Mouse (Mus musculus) heart, embryonic 16.5 days (tissue): ENCODE measurements around the gene Rpl10. TPM values are rescaled to one million over a fixed set of nuclear protein-coding genes. Genes with fewer than 3 reads are reported as not detected.

ENCODE experiments used
- ATAC-seq: fragments of 200-750 bp; cut with Nextera tagmentation; replicated peaks from 2 replicates; pipeline ENCODE4 v1.8.0; 2017; ENCODE audit warnings: moderate number of reproducible peaks; ENCODE audit not compliant: insufficient read depth, low FRiP score; ENCODE audit errors: extremely low read depth
- H3K27ac ChIP-seq: fragments of 300-500 bp; sonication (generic); 2 replicates; pipeline ENCODE4 v1.5.1; 2014; ENCODE audit warnings: mild to moderate bottlenecking, low read length, control low read depth, moderate library complexity
- H3K27me3 ChIP-seq: fragments of 300-500 bp; sonication (generic); 2 replicates; pipeline ENCODE4 v1.6.1; 2014; ENCODE audit warnings: low read length, mixed read lengths; ENCODE audit not compliant: control insufficient read depth, insufficient read depth
- H3K36me3 ChIP-seq: fragments of 300-500 bp; sonication (generic); 2 replicates; pipeline ENCODE4 v1.6.1; 2014; ENCODE audit not compliant: control insufficient read depth, insufficient read depth
- H3K4me1 ChIP-seq: fragments of 300-500 bp; sonication (generic); 2 replicates; pipeline ENCODE4 v1.6.1; 2014; ENCODE audit warnings: low read length, mixed read lengths; ENCODE audit not compliant: control insufficient read depth, insufficient read depth
- H3K4me2 ChIP-seq: fragments of 300-500 bp; sonication (generic); 2 replicates; pipeline ENCODE4 v1.6.1; 2014; ENCODE audit warnings: low read depth, mild to moderate bottlenecking, control low read depth, low read length
- H3K4me3 ChIP-seq: fragments of 300-500 bp; sonication (generic); 2 replicates; pipeline ENCODE4 v1.5.1; 2014; ENCODE audit warnings: mild to moderate bottlenecking, control low read depth, low read length
- H3K9ac ChIP-seq: fragments of 300-500 bp; sonication (generic); 2 replicates; pipeline ENCODE4 v1.6.1; 2014; ENCODE audit warnings: low read length, control low read depth
- H3K9me3 ChIP-seq: fragments of 300-500 bp; sonication (generic); replicated peaks from 2 replicates; pipeline ENCODE4 v1.6.1; 2016; ENCODE audit warnings: low read length; ENCODE audit not compliant: control insufficient read depth
- WGBS: fragments of 180-500 bp; shearing (Covaris S2); extraction: QIAGEN DNeasy Blood & Tissue Kit; methylation state at CpG from one replicate; pipeline ENCODE4 v1.1.7; 2014; 5-methylcytosine and 5-hydroxymethylcytosine counted together
- polyA plus RNA-seq: library from polyadenylated mRNA; unstranded; fragments of >200 nt; fragmentation: Nextera tagmentation; extraction: Ambion mirVana; gene quantifications from 2 replicates; pipeline ENCODE4 v1.2.1, GENCODE M21; 2015

Rpl10 gene
- polyA plus RNA-seq, 1 experiment from 2014 or later, result 368 TPM

GRCm38 (mm10) chrX:74246213-74246681 lies 24.4 kb upstream of the Rpl10 start:
- Histone ChIP-seq H3K4me3 (peak overlapping the region; percentile 69), H3K4me1 (peaks cover 9% of the 10 kb centered on the region), H3K36me3 (peaks cover 20% of the 10 kb centered on the region), H3K27ac (peak overlapping the region; percentile 94), H3K27me3 (no peaks in the 10 kb centered on the region), H3K9ac (peak overlapping the region; percentile 86), H3K9me3 (no peaks in the 10 kb centered on the region), H3K4me2 (peak overlapping the region; percentile 75)
- WGBS, result 14% methylated on average over 38 of the region's 38 CpGs
- ATAC-seq, result peak; percentile 83

DNA sequence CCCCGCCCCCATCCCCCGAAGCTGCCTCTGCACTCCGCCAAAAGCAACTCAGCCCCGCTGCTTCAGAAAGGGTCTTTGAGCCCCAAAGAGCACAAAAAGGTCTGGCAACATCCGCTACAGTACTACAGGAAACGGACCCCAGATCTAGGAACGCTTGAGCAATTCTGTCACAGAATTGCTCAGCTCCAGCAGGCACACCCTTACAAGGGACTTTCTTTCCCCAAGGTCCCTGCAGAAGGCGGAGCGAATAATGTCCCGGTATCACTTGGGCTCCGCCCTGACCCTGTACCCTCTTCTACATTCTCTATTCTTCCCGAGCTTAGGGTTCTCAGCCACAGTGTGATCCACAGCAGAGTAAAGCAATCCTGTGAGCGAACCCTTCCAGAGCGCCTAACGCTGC lies 23.9 kb upstream of the Rpl10 start:
- peak; percentile 18; the same call in 1 of the 2 replicates for ATAC-seq
- peak overlapping the region; percentile 68 for H3K4me2 ChIP-seq
- peaks cover 15% of the 10 kb centered on the region for H3K36me3 ChIP-seq
- peak overlapping the region; percentile 93 for H3K27ac ChIP-seq
- H3K9me3 ChIP-seq, result no peaks in the 10 kb centered on the region
- peak overlapping the region; percentile 75 for H3K9ac ChIP-seq
- WGBS, result 21% methylated on average over 15 of the region's 15 CpGs
- peak overlapping the region; percentile 55 for H3K4me3 ChIP-seq
- no peaks in the 10 kb centered on the region for H3K27me3 ChIP-seq
- peaks cover 9% of the 10 kb centered on the region for H3K4me1 ChIP-seq

DNA sequence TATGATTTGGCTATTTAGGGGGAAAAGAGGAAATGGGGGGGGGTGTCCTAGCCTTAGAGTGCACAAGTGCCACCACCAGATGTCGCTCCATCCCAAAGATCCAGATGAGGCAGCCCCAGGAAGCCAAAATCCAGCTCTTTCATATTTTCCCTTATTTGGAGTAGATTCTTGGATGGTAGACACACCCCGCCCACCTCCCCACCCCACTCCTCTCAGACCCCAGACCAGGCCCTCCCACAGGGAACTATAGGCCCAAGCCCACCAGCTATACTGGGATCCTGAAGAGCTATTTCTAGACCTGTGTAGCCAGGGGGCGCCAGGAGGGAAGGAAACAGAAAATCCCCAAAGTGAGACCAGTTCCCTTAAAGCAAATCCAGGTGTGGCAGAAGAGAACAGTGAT lies 22.0 kb upstream of the Rpl10 start:
- no peak for ATAC-seq
- WGBS, result 5% methylated on average over 3 of the region's 3 CpGs
- H3K9ac ChIP-seq, result peak overlapping the region; percentile 76
- H3K27ac ChIP-seq, result peak overlapping the region; percentile 81
- no peaks in the 10 kb centered on the region for H3K36me3 ChIP-seq
- no peaks in the 10 kb centered on the region for H3K9me3 ChIP-seq
- H3K27me3 ChIP-seq, result no peaks in the 10 kb centered on the region
- H3K4me2 ChIP-seq, result peak overlapping the region; percentile 68
- peak overlapping the region; percentile 51 for H3K4me3 ChIP-seq
- H3K4me1 ChIP-seq, result peaks cover 2% of the 10 kb centered on the region; the same call in 1 of the 2 replicates

GRCm38 (mm10) chrX:74249615-74250014 lies 21.0 kb upstream of the Rpl10 start, which contains the start of gene Flna:
TSS of gene Flna (minus strand) at chrX:74249820.
- Histone ChIP-seq H3K4me2 (peak within 1 kb of the TSS; percentile 68), H3K9ac (peak within 1 kb of the TSS; percentile 76), H3K4me1 (peaks cover 2% of the 10 kb centered on the region; the same call in 1 of the 2 replicates), H3K4me3 (peak within 1 kb of the TSS; percentile 51), H3K9me3 (no peaks in the 10 kb centered on the region), H3K36me3 (no peaks in the 10 kb centered on the region), H3K27ac (peak within 1 kb of the TSS; percentile 81), H3K27me3 (no peaks in the 10 kb centered on the region)
- WGBS, result 15% methylated on average over 38 of the region's 38 CpGs
- ATAC-seq, result no peak

- Histone ChIP-seq H3K27ac (peak within 1 kb of the TSS; percentile 91), H3K4me2 (peak within 1 kb of the TSS; percentile 74), H3K9ac (peak within 1 kb of the TSS; percentile 82), H3K9me3 (no peaks in the 10 kb centered on the region), H3K36me3 (peaks cover 7% of the 10 kb centered on the region), H3K27me3 (no peaks in the 10 kb centered on the region), H3K4me1 (peaks cover 3% of the 10 kb centered on the region; the same call in 1 of the 2 replicates), H3K4me3 (peak within 1 kb of the TSS; percentile 69)
- peak; percentile 96 for ATAC-seq
- 18% methylated on average over 39 of the region's 39 CpGs for WGBS
Measured at GRCm38 (mm10) chrX:74254153-74254887, 16.3 kb upstream of the Rpl10 start, which contains the start of gene Emd. TSS of gene Emd (plus strand) at chrX:74254687.

DNA sequence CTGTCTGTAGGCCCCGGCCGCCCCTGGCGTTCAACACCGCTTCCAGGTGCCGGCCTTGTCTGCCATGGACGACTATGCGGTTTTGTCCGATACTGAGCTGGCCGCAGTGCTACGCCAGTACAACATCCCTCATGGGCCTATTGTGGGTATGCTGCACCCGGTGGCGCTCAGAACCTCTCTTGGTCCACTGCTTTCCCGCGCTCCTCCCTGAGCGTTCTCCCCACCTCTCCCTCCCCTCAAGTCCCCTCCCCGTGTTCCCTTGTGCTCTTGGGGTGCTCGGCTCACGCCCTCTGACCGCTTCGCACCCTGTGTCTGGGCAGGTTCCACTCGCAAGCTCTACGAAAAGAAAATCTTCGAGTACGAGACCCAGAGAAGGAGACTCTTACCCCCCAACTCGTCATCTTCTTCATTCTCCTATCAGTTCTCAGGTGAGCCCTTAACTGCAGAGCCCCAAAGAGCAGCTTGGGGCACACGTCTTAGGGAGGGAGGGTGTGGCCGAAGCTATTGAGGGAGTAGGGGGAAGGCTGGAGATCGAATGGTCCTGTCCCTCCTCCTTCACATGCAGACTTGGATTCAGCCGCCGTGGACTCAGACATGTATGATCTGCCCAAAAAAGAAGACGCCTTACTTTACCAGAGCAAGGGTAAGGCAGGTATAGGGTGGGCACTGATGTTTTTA lies 15.6 kb upstream of the Rpl10 start:
- H3K4me3 ChIP-seq, result peak overlapping the region; percentile 69
- H3K9ac ChIP-seq, result peak overlapping the region; percentile 82
- ATAC-seq, result no peak; the same call in 1 of the 2 replicates
- H3K27ac ChIP-seq, result peak overlapping the region; percentile 91
- no peaks in the 10 kb centered on the region for H3K9me3 ChIP-seq
- peak overlapping the region; percentile 74 for H3K4me2 ChIP-seq
- 18% methylated on average over 31 of the region's 31 CpGs for WGBS
- H3K36me3 ChIP-seq, result peaks cover 7% of the 10 kb centered on the region
- H3K4me1 ChIP-seq, result peaks cover 3% of the 10 kb centered on the region; the same call in 1 of the 2 replicates
- H3K27me3 ChIP-seq, result no peaks in the 10 kb centered on the region

DNA sequence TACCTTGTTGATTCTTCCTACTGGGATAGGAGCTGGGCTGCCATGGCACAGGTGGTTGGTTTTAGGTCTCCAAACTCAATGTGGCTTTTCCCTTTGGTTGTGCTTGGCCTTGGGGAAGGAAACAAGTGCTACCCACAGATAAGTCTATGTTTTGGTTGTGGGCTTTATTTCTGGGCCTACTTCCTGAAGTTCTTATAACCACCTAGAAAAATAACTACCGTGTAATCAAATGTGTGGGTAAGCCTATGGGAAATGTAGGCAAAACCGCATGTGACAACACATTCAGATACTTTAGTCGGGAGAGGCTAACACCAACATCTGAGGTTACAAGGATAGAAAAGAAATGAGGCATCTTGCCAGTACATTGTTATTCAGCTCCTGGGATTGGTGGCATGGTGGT lies 12.9 kb upstream of the Rpl10 start:
- Histone ChIP-seq H3K9ac (no peak overlapping the region), H3K27ac (no peak overlapping the region), H3K36me3 (peaks cover 7% of the 10 kb centered on the region), H3K4me3 (no peak overlapping the region), H3K27me3 (no peaks in the 10 kb centered on the region), H3K4me1 (peaks cover 3% of the 10 kb centered on the region; the same call in 1 of the 2 replicates), H3K9me3 (no peaks in the 10 kb centered on the region), H3K4me2 (no peak overlapping the region)
- 91% methylated on average over 3 of the region's 3 CpGs for WGBS
- ATAC-seq, result no peak

GRCm38 (mm10) chrX:74269736-74270061 lies 913 bp upstream of the Rpl10 start:
- Histone ChIP-seq H3K9ac (peak overlapping the region; percentile 62), H3K4me2 (peak overlapping the region; percentile 55), H3K27ac (peak overlapping the region; percentile 90), H3K4me3 (peak overlapping the region; percentile 72), H3K4me1 (no peaks in the 10 kb centered on the region), H3K27me3 (no peaks in the 10 kb centered on the region), H3K36me3 (peaks cover 3% of the 10 kb centered on the region; the same call in 1 of the 2 replicates), H3K9me3 (no peaks in the 10 kb centered on the region)
- WGBS, result 25% methylated on average over 3 of the region's 3 CpGs
- ATAC-seq, result peak; percentile 26
